Mouse (Mus musculus) right cerebral cortex, postnatal 4 days (tissue): ENCODE measurements around the gene Sgsm3.
A peak's percentile ranks its signal among the peaks of the same experiment; 100 is the strongest.

Experiments used
- DNase-seq: peaks from one replicate; pipeline ENCODE4 v3.0.0-alpha.2; 2022

Sgsm3 gene

DNA sequence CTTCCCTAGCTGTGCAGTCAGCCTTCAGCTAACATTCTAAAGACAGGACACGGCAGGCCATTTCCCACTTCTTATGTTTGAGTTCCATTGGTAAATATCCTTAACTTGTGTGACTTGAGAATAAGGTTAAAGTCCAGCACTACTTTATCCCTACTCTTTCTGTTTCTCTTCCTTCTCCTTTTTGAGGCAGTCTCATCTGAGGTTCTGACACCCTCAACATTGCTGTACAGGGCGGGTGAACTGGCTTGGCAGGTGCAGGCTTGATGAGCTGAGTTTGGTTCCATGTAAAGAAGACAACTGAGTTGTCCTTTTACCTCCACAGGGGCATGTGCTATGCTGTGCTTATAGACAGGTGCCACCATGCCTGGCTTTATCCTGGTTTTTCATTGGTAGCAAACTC, 5.7 kb downstream of the Sgsm3 start:
- no peak for DNase-seq

DNA sequence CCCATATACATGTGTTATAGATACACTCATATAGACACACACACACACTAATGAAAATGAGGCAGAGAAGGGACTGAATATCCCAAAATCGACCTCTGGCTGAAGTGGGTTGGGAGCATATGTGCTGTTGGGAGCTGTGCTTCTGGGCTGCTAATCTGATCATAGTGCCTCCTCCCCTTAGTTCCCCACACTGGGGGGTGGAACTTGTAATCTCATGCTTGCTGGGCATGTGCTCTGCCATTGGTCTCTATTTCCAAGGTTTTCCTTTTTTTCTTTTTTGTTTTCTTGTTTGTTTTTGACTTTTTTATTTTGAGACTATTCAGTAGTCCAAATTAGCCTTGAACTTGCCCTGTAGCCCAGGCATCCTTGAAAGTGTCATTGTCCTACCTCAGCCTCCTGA, 10.8 kb downstream of the Sgsm3 start:
- no peak for DNase-seq

DNA sequence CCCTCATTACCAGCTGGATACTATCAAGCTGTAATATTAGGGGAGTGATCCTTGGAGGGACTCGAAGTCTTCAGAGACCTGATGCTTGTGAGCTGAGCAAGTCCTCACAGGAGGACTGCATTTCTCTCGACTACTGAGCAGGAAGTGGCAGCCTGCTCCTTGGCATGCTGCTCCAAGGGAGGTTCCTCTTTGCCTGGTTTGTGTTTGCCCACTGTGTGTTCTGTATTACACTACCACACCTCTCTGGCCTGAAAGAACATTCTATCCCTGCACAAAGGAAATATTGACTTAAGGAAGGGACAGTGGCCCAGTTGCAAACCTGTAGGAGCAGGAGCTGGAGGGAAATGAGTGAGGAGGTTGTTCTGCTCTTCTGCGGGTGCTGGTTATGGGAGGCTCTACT, 12.1 kb downstream of the Sgsm3 start:
- no peak for DNase-seq

DNA sequence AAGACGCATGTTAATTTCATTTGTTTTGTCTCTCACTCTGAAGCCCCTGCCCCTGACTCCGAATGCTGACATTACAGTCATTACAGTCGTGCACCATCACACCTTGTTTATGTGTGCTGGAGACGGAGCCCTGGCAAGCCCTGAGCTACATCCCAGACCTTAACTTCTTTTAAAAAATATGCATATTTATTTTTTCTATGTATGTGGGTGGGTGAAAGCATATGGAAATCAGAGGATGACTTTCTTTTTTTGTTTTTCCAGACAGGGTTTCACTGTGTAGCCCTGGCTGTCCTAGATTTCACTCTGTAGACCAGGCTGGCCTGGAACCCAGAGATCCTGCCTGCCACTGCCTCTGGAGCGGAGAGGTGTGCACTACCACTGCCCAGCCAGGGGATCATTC, 17.4 kb downstream of the Sgsm3 start:
- no peak for DNase-seq

DNA sequence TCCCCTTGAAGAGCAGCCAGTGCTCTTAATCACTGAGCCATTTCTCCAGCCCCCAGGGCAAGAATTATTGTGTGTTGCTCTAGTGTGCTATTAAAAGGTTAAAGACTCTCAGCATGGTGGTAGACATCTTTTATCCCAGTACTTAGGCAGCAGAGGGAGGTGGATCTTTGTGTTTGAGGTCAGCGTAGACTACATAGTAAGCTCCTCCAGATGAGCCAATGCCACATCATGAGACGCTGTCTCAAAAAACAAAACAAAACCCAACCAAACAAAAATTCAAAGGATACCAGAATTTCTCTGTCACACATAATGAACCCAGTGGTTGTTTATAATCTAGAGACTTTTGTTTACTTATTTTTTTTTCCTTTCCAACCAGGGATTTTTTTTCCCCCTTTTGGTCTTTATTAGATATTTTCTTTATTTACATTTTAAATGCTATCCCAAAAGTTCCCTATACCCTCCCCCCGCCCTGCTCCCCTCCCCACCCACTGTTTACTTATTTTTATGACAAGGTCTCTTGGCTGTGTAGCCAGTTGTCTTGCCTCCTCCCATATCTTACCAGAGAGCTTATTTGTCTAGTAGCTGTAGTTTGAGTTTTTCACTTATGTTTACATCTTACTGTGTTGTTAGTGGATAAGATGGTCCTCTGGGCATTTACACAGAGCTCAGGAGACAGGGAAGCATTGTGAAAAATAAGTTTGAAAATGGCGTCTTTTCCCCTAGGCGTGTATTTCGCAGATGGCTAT, 18.7 kb downstream of the Sgsm3 start:
- no peak for DNase-seq

DNA sequence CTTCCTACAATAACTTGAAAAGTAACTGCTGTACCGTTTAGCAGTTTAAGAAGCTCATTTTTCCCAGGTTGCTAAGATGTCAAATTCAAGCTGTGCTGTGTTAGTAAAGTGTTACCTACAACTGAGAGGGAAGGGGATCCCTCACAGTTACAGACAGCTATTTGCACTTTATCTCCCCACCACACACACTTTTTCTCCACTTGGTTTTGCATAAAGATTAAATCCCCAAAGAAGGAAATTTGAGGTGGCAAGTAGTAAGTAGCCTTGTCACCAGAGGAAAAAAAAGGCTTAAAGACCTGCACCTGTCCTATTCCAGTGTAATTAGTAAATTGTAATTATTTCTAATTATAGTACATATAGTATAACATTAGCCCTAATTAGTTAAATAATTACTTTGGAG, 19.5 kb downstream of the Sgsm3 start:
- DNase-seq: no peak

DNA sequence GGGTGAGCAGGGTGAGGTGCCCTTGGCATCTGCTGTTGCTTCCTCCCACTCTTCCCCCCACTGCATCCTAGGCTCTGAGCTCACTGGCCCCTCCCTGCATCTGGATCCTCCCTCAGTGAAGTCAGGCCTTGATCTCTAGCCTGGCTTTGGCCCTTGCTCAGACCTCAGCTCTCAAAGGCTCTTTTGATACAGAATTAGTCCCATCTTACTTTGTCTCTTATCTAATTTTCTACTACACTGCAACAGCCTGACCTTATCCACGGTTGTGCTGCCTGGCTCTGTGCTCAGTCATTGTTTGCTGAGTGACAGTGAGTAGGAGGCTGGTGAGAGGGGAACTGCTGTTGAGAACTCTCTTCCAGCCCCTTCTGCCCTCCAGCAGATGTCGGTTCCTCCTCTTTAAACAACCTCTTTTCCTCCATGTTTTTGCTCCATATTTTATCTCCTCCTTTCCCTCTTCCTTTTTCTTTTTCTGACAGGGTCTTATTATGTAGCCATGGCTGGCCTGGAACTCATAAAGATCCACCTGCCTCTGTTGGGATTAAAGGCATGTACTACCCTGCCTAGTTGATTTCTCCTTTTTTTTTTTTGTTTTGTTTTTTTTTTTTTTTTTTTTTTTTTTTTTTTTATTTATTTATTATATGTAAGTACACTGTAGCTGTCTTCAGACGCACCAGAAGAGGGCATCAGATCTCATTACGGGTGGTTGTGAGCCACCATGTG, 23.0 kb downstream of the Sgsm3 start:
- no peak for DNase-seq

DNA sequence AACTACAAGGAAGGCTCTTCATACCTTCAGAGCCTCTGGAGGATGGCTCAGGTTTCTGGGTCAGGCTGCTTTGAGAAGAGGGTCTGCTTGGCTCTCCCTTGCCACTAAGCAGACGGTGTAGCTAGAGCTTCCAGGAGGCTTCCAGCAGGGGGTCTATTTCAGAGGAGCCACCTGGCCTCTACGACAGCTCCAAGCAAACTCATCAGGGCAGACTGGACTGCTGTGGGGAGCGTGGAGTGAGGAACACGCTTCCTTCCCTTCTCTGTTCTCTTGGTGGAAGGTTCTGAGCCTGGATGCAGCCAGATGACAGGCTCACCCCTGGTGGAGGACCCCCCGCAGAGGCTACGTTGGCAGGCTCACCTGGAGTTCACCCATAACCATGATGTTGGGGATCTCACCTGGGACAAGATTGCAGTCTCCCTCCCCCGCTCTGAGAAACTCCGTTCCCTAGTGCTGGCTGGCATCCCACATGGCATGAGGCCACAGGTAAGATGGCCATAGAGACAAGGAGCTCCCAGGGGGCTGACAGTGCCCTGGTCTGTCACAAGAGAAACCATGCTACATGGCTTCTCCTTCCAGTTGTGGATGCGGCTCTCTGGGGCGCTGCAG, 28.7 kb downstream of the Sgsm3 start:
- no peak for DNase-seq

DNA sequence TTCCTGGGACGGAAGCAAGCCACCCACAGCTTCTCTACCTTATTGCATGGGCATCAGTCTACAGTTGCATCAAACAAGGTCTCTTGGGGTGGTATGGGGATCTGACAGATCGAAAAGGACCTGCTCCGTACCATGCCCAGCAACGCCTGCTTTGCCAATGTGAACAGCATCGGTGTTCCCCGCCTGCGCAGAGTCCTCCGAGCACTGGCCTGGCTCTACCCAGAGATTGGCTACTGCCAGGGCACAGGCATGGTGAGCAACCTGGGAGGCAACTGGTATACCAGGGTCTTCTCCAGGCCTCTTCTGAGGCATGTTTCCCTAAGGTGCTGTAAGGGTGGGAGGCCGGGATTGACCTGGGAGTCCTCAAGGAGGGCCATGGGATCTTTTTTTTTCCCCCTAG, 29.8 kb downstream of the Sgsm3 start:
- no peak for DNase-seq

DNA sequence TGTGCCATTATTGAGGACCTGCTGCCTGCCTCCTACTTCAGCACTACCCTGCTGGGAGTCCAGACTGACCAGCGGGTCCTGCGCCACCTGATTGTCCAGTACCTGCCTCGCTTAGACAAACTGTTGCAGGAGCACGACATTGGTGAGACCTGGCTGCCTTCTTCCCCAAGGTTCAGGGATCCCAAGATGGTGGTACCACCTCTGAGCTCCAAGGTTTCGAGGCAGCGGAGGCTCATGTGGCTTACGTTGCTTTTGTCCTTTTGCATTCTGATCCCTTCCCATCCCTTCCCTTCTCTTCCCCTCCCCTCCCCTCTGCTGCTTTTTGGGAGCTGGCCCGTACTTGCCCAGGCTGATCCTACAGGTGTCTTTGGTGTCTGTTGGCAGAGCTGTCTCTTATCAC, 30.3 kb downstream of the Sgsm3 start:
- DNase-seq: no peak

DNA sequence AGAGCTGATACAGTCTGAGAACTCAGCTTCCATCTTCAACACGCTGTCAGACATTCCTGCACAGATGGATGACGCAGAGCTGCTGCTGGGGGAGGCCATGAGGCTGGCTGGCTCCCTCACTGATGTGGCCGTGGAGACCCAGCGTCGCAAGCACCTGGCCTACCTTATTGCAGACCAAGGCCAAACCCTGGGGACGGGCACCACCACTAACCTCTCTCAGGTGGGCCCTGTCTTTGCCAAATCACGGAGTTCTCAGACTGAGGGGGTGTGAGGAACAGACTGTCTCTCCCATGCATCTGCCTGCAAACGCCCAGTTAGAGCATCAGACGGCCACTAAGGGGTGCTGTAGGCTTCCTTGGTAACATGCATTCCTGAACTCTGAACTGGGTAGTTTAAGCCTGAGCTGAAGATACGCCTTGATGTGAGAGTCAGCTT, 31.1 kb downstream of the Sgsm3 start:
- no peak for DNase-seq

DNA sequence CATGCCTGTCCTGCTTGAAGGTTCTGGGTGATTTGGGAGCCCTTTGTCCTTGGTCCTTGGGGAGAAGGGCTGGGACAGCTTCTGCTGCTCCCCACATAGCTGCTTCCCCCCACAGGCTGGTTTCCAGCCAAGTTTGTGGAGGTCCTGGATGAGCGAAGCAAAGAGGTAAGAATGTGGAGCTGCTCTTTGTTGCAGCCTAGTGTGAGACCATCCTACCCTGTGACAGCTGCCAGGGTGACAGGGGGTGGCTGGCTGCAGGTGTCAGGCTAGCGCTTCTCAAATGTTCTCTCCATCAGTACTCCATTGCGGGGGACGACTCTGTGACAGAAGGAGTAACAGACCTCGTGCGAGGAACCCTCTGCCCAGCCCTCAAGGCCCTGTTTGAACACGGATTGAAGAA, 32.5 kb downstream of the Sgsm3 start:
- no peak for DNase-seq

DNA sequence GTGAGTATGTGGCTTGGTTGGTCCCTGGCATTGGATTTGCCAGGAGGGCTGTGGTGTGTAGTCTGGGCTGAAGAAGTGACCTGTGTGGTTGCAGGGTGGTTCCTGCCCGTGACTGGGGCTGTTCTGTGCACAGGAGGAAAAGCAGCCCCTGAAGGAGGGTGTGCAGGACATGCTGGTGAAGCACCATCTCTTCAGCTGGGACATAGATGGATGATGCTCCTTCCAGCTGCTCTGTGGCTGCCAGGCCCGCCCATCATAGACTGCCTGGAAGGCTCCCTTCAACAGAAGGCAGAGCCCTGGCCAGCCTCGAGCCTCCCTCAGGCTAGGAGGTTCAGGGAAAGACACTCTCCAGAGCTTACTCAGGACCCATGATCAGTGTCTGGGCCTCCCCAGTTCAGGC, 34.0 kb downstream of the Sgsm3 start:
- DNase-seq: no peak

DNA sequence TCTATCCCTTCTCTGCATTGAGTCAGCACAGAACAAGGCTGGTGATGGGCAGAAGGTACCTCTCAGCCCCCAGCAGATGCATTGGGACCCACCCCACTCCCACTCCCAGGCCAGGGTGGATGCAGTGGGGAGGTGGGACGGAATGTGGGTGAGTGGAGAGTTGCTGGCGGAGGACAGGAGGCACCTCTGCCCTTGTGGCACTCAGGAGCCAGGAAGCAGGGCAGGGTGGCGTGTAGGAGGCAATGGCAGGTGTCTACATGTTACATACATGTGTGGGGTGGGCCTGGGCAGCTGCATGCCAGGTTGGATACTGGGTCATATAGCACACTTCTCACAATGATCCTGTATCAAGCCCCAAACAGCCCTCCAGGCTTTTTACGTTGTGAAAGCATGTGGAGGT, 34.8 kb downstream of the Sgsm3 start:
- no peak for DNase-seq

DNA sequence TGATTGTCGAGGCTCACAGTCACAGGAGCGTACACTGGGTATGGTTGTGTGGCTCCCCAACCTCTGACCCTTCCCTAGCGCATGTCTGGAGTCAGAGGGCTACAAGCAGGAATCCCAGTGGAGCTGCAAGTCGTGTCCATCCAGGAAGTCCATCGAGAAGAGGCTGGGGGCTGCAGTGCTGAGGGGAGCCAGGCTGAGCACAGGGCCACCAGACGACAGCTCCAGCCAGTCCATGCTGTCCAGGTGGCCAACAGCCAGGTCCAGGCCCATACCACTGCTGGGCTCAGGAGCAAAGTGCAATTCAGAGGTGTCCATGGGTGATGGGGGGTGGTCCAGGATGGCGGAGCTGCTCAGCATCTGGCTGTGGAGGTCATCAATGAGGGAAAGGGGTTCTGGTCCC, 35.6 kb downstream of the Sgsm3 start:
- DNase-seq: no peak

DNA sequence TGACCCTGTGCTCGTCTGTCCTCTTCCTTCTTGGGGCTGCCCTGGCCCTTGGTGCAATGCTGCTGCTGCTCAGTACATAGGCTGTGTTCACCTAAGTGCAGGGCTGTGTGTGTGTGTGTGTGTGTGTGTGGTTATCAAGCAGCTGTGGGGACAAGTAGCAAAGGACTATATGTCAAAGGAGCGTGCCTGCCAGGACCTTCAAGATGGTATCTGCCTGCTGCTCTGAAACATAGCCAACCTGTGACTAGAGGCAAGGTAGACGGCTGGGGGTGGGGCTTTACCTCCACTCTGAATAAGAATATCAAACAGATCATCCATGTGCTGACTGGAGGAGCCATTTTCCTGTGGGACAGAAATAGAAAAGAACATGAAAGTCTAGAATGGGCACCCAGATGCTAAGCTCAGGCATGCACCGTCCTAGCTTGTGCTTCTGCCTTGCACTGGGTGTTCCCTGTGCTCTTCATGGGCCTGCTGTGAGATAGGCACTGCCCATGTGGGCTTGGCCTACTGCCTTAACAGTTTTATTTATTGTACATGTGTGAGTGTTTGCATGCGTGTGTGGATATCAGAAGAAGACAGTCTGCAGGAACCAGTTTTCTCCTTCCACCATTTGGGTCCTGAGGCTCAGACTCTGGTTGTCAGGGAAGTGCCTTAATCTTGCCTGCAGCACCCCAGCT, 37.6 kb downstream of the Sgsm3 start:
- DNase-seq: no peak

DNA sequence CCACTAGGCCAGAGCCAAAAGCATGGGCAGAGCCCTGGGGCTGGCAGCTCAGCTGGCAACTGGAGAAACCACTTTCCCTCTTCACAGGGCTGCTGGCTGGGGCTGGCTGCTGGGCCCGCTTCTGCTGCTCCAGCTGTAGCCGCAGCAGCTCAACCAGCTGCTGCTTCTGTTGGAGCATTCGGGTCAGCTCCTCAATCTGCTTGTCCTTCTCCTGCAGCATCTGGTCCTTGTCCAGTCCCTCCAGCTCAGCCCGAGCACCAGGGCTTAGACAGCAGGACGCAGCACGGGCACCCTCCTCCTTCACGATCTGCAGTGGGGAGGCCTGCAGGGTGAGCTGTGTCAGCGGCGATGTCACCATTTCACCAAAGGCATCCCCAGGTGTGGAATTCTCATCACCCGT, 38.9 kb downstream of the Sgsm3 start:
- DNase-seq: no peak

DNA sequence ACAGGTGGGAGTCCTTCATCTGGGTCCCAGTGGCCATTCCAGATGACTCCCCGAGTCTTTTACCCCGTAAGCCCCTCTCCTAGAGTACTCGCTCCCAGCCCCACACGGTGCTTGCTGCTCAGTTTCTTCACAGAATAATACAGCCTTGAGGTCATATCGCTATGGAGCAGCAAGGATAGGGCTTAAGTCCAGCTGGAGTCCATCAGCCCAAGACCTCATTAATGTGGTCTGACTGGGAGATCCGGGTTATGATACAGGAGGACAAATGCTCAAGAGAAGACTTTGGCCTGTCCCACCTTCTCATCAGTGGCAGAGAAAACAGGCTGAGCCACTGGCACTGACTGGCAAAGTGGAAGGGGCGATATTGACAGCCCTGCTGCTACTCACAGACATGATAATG, 39.7 kb downstream of the Sgsm3 start:
- no peak for DNase-seq

DNA sequence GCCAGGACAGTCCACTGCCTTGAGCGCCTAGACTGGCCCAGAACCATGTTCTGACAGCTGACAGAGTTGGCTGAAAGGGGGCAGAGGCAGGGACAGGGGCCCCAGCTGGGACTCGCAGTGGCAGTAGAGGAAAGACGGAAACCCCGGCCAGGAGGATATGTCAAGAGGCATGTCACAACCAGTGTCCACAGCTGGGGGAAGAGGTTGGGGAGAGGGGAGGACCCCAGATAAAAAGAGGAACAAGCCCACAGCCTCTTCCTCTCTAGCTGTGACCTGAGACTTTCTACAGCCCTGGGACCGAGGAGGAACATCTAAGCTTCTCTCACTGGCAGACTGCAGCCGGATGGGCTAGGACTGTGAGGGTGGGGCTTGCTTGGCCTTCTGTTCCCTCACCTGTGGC, 43.8 kb downstream of the Sgsm3 start:
- no peak for DNase-seq

DNA sequence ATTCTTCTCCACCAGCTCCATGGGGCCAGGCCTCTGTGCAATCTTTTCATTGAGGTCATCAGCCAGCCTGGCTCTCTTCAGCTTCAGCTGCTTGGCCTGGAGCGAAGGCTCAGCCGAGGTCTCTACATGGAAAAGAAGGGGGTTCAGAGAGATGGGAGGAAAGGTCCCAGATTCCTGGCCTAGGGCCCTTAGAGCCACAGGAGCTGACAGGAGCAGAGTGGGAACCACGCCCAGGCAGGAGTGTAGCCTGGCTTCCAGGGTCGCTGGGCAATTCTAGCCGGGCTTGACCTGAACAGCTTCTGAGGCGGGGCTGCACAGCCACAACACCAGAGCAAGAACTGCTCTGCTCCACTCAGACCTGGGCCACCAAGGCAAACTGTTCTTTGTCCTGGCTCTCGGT, 44.9 kb downstream of the Sgsm3 start:
- DNase-seq: no peak

DNA sequence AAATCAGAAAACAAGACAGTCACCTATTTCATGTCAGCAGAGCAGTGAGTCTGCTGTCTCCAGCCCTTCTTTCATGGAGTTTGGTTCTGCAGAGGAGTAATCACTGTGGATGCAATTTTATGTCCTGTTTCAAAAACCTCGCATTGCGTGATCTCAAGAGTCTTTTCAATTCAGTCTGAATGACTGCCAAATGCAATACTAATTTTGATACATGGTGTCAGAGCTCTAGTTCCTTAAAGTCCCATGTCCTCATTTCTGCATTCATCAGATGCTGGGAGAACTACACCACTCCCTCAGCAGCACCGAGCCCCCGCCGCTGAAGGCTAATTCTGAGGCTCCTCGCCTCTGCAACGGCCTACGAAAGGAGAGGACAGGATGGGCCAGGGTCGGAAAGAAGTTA, 46.3 kb downstream of the Sgsm3 start:
- no peak for DNase-seq

DNA sequence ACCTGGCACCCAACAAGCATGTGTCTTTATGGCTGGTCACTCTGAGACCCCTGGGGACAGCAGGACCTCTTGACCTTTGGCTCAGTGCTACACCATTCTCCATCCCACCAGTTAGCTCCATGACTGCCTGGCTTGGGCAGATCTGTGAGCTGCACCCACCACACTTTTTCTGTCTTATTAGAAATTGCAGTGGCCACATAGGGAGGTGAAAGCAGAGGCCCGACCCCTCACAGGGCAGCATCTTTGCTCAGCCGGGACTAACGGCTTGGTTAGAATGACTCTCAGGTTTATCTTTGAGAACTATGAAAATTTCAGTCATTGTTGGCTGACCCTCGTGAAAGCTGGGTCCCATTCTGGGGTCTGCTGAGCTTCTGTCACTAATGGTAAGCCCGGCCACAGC, 49.3 kb downstream of the Sgsm3 start:
- no peak for DNase-seq

DNA sequence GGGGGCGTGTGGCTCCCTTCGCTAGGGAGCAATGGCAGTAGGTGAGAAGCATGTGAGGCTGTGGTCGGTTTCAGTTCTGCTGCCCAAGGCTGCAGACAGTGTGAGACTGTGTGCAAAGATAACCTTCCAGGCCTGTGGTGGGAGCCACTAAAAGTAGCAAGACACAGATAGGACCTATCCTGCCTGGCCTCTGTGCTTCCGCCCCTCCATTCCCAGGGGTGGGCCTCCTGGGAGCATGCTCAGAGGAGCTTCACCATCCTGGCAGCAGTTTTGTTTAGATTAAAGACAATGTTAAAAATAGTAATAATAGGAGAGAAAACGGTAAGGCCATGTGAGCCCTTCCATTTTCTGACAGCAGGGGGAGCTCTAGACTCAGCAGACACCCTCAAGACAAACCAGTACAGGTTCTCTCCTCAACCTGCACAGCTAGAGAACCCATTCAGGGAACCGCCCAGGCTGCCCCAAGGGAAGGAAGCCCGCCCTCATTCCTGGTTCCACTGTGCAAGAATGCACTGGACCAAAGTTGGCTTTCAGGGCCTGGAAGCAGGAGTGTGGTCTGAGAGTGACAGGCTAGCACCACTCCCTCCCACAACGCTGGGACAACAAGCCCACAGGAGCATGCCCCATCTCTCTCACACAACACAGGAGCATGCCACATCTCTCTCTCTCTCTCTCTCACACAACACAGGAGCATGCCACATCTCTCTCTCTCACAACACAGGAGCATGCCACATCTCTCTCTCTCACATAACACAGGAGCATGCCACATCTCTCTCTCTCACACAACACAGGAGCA, 50.0 kb downstream of the Sgsm3 start:
- DNase-seq: peak; percentile 88
